Mouse (Mus musculus) lung, adult 2 months (tissue): ENCODE measurements at regions not wholly inside any gene's neighbourhood (a gene's known extent, or its start where the extent isn't known, plus 50 kb on each side); places are given as distances from the start of the nearest gene placed in this dataset.

ENCODE experiments used
- DNase-seq: peaks from one replicate; pipeline ENCODE4 v3.0.0; 2022
- H3K4me1 ChIP-seq: fragments of 200-500 bp; 2 replicates; pipeline ENCODE4 v1.6.1; 2011; ENCODE audit warnings: low read length; ENCODE audit not compliant: control insufficient read depth, insufficient read depth
- H3K4me3 ChIP-seq: fragments of 200-500 bp; replicated peaks from 2 replicates; pipeline ENCODE3; 2011; ENCODE audit warnings: low read depth, mild to moderate bottlenecking, control low read depth, low read length; ENCODE audit errors: extremely low read depth
- CTCF ChIP-seq: fragments of 200-500 bp; IDR thresholded peaks from 2 replicates; pipeline ENCODE4 v1.5.1; 2011; ENCODE audit warnings: mild to moderate bottlenecking, low read length, control low read depth; ENCODE audit not compliant: insufficient read depth
- POLR2A ChIP-seq: fragments of 200-500 bp; IDR thresholded peaks from 2 replicates; pipeline ENCODE4 v1.6.1; 2011; ENCODE audit warnings: low read depth, mild to moderate bottlenecking, control low read depth, low read length, borderline replicate concordance; ENCODE audit errors: extremely low read depth
- WGBS: fragments of 180-500 bp; shearing (Covaris S2); methylation state at CpG from one replicate; pipeline ENCODE4 v1.1.7; 2018; 5-methylcytosine and 5-hydroxymethylcytosine counted together

GRCm38 (mm10) chr19:60148313-60148965, 78.1 kb downstream of the Fam204a start:
- 69% methylated on average over 8 of the region's 8 CpGs for WGBS
- TF ChIP-seq CTCF (no peak), POLR2A (no peak)
- DNase-seq: no peak
- Histone ChIP-seq H3K4me1 (0 out of 2 replicates have a peak, but pooled peaks cover 2% of the 10 kb centered on the region), H3K4me3 (no peak overlapping the region)

GRCm38 (mm10) chr19:60146451-60147190, 79.9 kb downstream of the Fam204a start:
- 45% methylated on average over 10 of the region's 10 CpGs for WGBS
- Histone ChIP-seq H3K4me1 (0 out of 2 replicates have a peak, but pooled peaks cover 2% of the 10 kb centered on the region), H3K4me3 (no peak overlapping the region)
- TF ChIP-seq POLR2A: no peak
- no peak for TF ChIP-seq CTCF
- DNase-seq: no peak

GRCm38 (mm10) chr19:60145242-60145641, 81.3 kb downstream of the Fam204a start:
- no peak for DNase-seq
- 86% methylated on average over 5 of the region's 5 CpGs for WGBS
- no peak overlapping the region for H3K4me3 ChIP-seq
- H3K4me1 ChIP-seq: 0 out of 2 replicates have a peak, but pooled peaks cover 2% of the 10 kb centered on the region
- no peak for TF ChIP-seq POLR2A
- no peak for TF ChIP-seq CTCF

GRCm38 (mm10) chr19:60144336-60144989, 82.0 kb downstream of the Fam204a start:
- DNase-seq: peak; percentile 71
- WGBS: 8% methylated on average over 20 of the region's 20 CpGs
- H3K4me1 ChIP-seq: 0 out of 2 replicates have a peak, but pooled peaks cover 2% of the 10 kb centered on the region
- TF ChIP-seq POLR2A (no peak), CTCF (peak; percentile 99)
- H3K4me3 ChIP-seq: no peak overlapping the region

- 38% methylated on average over 2 of the region's 2 CpGs for WGBS
- no peak overlapping the region for H3K4me3 ChIP-seq
- no peak for DNase-seq
- TF ChIP-seq CTCF (no peak), POLR2A (no peak)
- no peaks in the 10 kb centered on the region for H3K4me1 ChIP-seq
Observed at GRCm38 (mm10) chr19:60138881-60139280, 87.6 kb downstream of the Fam204a start.

- Histone ChIP-seq H3K4me1 (no peaks in the 10 kb centered on the region), H3K4me3 (no peak overlapping the region)
- no peak for TF ChIP-seq CTCF
- TF ChIP-seq POLR2A: no peak
- DNase-seq: no peak
- WGBS: 88% methylated on average over 1 of the region's 1 CpGs
Observed at GRCm38 (mm10) chr19:60136491-60136890, 90.0 kb downstream of the Fam204a start.

GRCm38 (mm10) chr19:60134447-60135328, 91.8 kb downstream of the Fam204a start:
- no peak for DNase-seq
- TF ChIP-seq CTCF: no peak
- TF ChIP-seq POLR2A: no peak
- H3K4me3 ChIP-seq: no peak overlapping the region
- 57% methylated on average over 4 of the region's 4 CpGs for WGBS
- H3K4me1 ChIP-seq: no peaks in the 10 kb centered on the region

- 73% methylated on average over 2 of the region's 2 CpGs for WGBS
Observed at GRCm38 (mm10) chr19:60129635-60130034, 96.9 kb downstream of the Fam204a start.

GRCm38 (mm10) chr19:60124638-60125037, 101.9 kb downstream of the Fam204a start:
- TF ChIP-seq POLR2A: no peak
- no peak for TF ChIP-seq CTCF
- no peak for DNase-seq
- 86% methylated on average over 2 of the region's 2 CpGs for WGBS

More at GRCm38 (mm10) chr19:60129635-60130034, 96.9 kb downstream of the Fam204a start:
- no peak for DNase-seq
- no peaks in the 10 kb centered on the region for H3K4me1 ChIP-seq
- no peak overlapping the region for H3K4me3 ChIP-seq
- TF ChIP-seq POLR2A (no peak), CTCF (no peak)

More at GRCm38 (mm10) chr19:60124638-60125037, 101.9 kb downstream of the Fam204a start:
- H3K4me1 ChIP-seq: no peaks in the 10 kb centered on the region
- no peak overlapping the region for H3K4me3 ChIP-seq
